Mouse (Mus musculus): Measurements from ENCODE around the gene Rhbdf1. TPM values are rescaled to one million over a fixed set of nuclear protein-coding genes. Genes with fewer than 3 reads are reported as not detected.

Gene Rhbdf1
- polyA plus RNA-seq, 1 experiment from 2014 or later: 6.2 TPM

DNA sequence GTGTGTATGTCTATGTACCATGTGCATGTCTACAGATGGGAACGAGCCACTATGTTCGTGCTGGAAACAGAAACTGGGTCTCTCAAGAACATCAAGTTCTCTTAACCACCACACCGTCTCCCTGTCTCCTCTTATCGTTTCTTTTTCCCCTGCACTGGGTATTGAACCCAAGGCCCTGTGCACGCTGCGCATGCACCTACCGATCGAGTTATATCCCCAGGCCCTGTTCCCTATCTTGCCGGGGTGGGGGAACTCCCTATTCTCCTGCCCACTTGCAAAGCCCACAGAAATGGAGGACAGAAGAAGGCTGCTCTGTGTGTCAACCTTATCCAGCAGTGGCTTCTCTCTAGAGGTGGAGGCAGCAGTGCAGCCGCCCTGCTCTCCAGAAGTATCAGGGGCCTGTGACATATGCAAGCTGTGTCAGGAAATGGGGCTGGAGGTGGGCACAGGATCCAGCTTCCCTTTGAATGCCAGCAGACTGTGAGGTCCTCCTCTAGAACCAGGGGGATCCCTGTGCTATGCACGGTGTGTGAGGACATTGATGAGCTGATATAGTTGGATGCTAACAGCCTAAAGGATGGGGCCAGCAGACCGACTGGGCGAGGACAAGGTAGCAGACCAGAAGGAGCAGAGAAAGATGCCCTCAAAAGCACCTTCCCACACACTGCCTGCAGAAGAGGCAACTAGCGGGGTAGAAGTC lies 23.7 kb downstream of the Rhbdf1 start:
- 0 out of 2 replicates have a peak, but pooled peaks cover 4% of the 10 kb centered on the region for H3K27me3 ChIP-seq
- H3K9me3 ChIP-seq (replicated peaks): no peaks in the 10 kb centered on the region
- ATAC-seq (ENCODE audit: low read depth): no peak
- H3K4me1 ChIP-seq (replicated peaks): peaks cover 38% of the 10 kb centered on the region
- H3K36me3 ChIP-seq: no peaks in the 10 kb centered on the region
- H3K4me2 ChIP-seq: no peak overlapping the region
- H3K27ac ChIP-seq: no peak overlapping the region
- no peak overlapping the region for H3K4me3 ChIP-seq (replicated peaks)
- no peak overlapping the region for H3K9ac ChIP-seq
- WGBS (ENCODE audit: insufficient replicate concordance): 51% methylated on average over 14 of the region's 14 CpGs
- no peak for DNase-seq

DNA sequence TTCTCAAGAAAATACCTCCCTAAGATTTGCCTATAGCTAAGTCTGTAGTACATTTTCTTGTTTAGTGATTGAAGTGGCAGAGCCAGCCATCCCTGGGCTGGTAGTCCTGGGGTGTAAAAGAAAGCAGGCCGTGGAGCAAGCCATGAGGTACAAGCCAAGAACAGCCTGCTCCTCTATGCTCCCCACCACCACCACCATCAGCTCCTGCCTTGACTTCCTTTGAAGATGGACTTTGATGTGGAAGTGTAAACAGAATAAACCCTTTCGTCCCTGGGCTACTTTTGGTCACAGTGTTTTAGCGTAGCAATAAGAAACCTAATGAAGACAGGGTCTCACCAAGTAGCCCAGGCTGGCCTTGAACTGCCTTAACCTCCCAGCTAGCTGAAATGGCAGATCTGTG lies 24.3 kb downstream of the Rhbdf1 start:
- H3K4me3 ChIP-seq (replicated peaks): no peak overlapping the region
- no peak for ATAC-seq (ENCODE audit: low read depth)
- DNase-seq: no peak
- 0 out of 2 replicates have a peak, but pooled peaks cover 1% of the 10 kb centered on the region for H3K27me3 ChIP-seq
- H3K4me1 ChIP-seq (replicated peaks): peaks cover 38% of the 10 kb centered on the region
- no peaks in the 10 kb centered on the region for H3K9me3 ChIP-seq (replicated peaks)
- no peak overlapping the region for H3K9ac ChIP-seq
- H3K4me2 ChIP-seq: no peak overlapping the region
- 54% methylated on average over 3 of the region's 3 CpGs for WGBS (ENCODE audit: insufficient replicate concordance)
- H3K27ac ChIP-seq: no peak overlapping the region
- no peaks in the 10 kb centered on the region for H3K36me3 ChIP-seq

DNA sequence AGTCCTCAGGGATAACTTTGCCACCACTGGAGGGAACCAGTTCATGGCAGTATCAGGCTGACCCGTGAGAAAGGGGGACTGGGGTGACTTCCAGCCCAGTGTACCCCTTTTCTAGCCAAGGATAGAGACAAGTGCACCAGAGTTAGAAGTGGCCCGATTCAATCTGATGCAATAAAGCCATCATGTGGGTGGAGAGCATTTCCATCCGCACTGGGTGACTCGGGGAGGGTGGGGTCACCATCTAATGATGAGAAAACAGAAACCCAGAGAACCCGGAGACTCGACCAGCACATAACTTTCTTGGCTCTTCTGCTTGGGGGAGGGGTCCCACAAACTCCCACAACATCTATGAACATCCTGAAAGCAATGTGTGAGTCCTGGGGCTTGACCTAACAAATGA lies 25.4 kb downstream of the Rhbdf1 start:
- Histone ChIP-seq H3K4me3 (replicated peaks) (no peak overlapping the region), H3K27me3 (no peaks in the 10 kb centered on the region), H3K36me3 (no peaks in the 10 kb centered on the region), H3K9me3 (replicated peaks) (no peaks in the 10 kb centered on the region), H3K4me1 (replicated peaks) (peaks cover 38% of the 10 kb centered on the region), H3K4me2 (no peak overlapping the region), H3K27ac (no peak overlapping the region), H3K9ac (no peak overlapping the region)
- DNase-seq (no peak), ATAC-seq (ENCODE audit: low read depth) (no peak)
- WGBS (ENCODE audit: insufficient replicate concordance): 36% methylated on average over 6 of the region's 6 CpGs

DNA sequence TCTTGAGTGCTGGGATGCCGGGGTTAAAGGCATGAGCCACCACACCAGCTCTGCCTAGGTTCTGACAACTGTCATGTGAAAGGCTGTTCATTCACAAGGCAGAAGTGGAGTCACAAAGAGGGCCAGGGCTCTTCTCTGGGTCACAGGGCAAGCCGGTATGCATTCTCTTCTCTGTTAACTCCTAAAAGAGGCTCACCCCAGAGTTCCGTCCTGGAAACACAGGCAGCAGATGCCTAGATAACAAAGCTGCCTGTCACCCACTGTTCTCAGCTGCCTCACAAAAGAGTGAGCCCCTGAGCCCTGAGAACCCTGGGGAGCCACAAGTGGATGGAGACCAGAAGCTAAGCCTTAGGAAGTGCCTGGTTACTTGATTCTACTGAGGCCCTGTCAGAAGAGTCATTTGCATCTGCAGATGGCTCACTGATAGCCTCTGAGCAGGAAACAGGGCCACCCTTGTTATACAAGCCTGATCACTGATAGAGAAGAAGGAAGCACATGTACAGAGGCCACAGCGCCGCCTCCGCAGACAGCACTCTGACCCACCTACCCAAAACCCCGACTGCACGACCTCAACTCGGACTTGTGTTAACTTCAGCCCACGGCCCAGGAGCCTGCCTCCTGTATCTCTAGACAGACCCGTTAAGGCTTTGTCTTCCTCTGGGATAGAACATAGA lies 26.1 kb downstream of the Rhbdf1 start:
- H3K36me3 ChIP-seq: no peaks in the 10 kb centered on the region
- no peak overlapping the region for H3K27ac ChIP-seq
- DNase-seq: no peak
- no peak overlapping the region for H3K4me3 ChIP-seq (replicated peaks)
- H3K9ac ChIP-seq: peak overlapping the region; percentile 33; the same call in 1 of the 2 replicates
- H3K4me1 ChIP-seq (replicated peaks): peaks cover 38% of the 10 kb centered on the region
- H3K9me3 ChIP-seq (replicated peaks): no peaks in the 10 kb centered on the region
- 11% methylated on average over 11 of the region's 11 CpGs for WGBS (ENCODE audit: insufficient replicate concordance)
- H3K4me2 ChIP-seq: no peak overlapping the region
- ATAC-seq (ENCODE audit: low read depth): peak; percentile 30; the same call in 1 of the 2 replicates
- no peaks in the 10 kb centered on the region for H3K27me3 ChIP-seq

DNA sequence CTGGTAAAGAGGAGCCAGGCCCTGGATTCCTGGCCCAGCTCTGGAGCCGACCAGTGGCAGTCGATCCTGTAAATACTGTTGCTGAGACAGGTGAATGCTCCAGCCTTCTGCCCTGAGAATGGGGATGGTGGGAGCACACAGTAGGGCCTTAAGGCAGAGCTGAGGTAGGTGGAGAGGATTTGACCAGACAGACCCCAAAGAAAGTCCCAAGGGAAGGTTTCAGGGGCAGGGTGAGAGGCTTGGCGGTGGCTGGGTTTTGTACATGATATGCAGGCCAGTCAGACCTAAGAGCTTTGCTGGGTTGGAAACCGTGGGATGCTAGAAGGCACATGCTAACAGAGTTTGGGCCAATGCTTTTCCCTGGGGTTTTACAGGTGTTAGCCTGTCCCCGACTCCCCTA lies 27.5 kb downstream of the Rhbdf1 start:
- Histone ChIP-seq H3K4me3 (replicated peaks) (no peak overlapping the region), H3K9me3 (replicated peaks) (no peaks in the 10 kb centered on the region), H3K4me1 (replicated peaks) (peaks cover 28% of the 10 kb centered on the region), H3K27me3 (no peaks in the 10 kb centered on the region), H3K9ac (no peak overlapping the region), H3K4me2 (no peak overlapping the region), H3K27ac (no peak overlapping the region), H3K36me3 (no peaks in the 10 kb centered on the region)
- DNase-seq (no peak), ATAC-seq (ENCODE audit: low read depth) (no peak)
- WGBS (ENCODE audit: insufficient replicate concordance): 83% methylated on average over 5 of the region's 5 CpGs

DNA sequence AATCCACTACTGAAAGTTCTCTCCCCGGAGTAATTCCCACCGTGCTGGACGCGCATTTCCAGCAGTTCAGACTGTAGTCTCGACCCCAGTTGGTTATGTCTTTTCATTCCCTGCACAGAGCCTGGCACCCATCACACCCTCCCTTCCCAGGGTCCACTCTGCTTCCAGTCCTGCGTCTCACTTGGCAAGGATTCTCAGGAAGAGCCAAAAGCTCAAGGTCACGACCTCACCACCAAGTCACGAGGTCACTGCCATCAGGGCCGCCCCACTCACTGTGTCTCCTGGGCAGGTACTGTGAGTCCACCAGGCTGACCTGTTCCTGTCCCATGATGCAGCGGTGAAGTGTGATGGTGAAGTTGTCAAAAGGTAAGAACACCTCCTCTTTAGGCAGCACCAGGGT lies 28.0 kb downstream of the Rhbdf1 start:
- WGBS (ENCODE audit: insufficient replicate concordance): 68% methylated on average over 10 of the region's 10 CpGs
- Histone ChIP-seq H3K36me3 (no peaks in the 10 kb centered on the region), H3K4me1 (replicated peaks) (peaks cover 22% of the 10 kb centered on the region), H3K4me2 (no peak overlapping the region), H3K9me3 (replicated peaks) (no peaks in the 10 kb centered on the region), H3K27ac (no peak overlapping the region), H3K27me3 (no peaks in the 10 kb centered on the region), H3K9ac (no peak overlapping the region), H3K4me3 (replicated peaks) (no peak overlapping the region)
- DNase-seq: no peak
- ATAC-seq (ENCODE audit: low read depth): no peak

DNA sequence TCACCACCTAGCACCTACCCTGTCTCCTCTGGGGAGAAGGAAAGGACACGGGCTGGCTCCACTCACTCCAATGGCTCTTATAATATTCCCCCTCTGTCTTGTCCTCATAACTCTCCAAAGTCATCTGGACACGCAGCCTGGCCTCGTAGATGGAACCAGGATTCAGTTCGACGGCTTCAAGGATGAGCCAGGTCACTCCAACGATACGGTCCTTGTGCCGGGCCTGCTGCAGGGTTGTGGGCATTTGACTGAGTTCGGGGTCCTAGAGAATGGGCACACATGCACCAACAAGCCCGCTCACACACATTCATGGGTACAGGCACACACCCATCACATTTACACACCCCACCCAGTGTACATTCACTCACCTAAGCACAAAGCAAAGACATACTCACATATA lies 28.9 kb downstream of the Rhbdf1 start:
- no peak overlapping the region for H3K27ac ChIP-seq
- no peaks in the 10 kb centered on the region for H3K27me3 ChIP-seq
- no peak overlapping the region for H3K4me3 ChIP-seq (replicated peaks)
- WGBS (ENCODE audit: insufficient replicate concordance): 83% methylated on average over 10 of the region's 10 CpGs
- H3K4me2 ChIP-seq: no peak overlapping the region
- H3K9ac ChIP-seq: no peak overlapping the region
- peaks cover 18% of the 10 kb centered on the region for H3K4me1 ChIP-seq (replicated peaks)
- H3K9me3 ChIP-seq (replicated peaks): no peaks in the 10 kb centered on the region
- ATAC-seq (ENCODE audit: low read depth): no peak
- DNase-seq: no peak
- no peaks in the 10 kb centered on the region for H3K36me3 ChIP-seq

DNA sequence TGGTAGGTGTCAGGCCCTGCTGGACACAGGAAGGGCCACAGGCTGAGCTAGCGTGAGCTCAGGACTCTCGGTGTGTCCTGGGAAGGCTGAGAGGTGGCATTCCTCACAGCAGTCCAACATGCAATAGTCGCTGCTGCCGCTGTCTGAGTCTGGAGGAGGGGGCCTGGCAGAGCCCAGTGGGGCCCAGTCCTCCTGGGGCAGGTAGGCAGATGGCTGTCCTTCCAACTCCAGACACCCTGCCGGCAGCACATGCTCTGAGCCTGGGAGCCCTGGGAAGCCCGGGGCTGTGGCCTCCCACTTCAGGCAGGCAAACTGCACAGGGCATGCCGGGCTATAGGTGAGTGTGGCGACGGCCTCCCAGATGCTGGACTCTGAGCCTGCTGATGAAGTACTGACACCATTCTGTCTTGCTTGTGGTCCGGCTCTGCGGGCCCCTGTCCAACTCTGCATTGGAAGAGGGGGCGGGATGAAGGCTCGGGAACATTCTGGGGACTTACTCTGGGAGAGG lies 31.4 kb downstream of the Rhbdf1 start:
- WGBS (ENCODE audit: insufficient replicate concordance): 77% methylated on average over 13 of the region's 13 CpGs
- no peak for ATAC-seq (ENCODE audit: low read depth)
- Histone ChIP-seq H3K4me2 (no peak overlapping the region), H3K27ac (no peak overlapping the region), H3K36me3 (no peaks in the 10 kb centered on the region), H3K9me3 (replicated peaks) (no peaks in the 10 kb centered on the region), H3K27me3 (no peaks in the 10 kb centered on the region), H3K4me3 (replicated peaks) (no peak overlapping the region), H3K4me1 (replicated peaks) (peaks cover 3% of the 10 kb centered on the region), H3K9ac (no peak overlapping the region)
- DNase-seq: no peak

DNA sequence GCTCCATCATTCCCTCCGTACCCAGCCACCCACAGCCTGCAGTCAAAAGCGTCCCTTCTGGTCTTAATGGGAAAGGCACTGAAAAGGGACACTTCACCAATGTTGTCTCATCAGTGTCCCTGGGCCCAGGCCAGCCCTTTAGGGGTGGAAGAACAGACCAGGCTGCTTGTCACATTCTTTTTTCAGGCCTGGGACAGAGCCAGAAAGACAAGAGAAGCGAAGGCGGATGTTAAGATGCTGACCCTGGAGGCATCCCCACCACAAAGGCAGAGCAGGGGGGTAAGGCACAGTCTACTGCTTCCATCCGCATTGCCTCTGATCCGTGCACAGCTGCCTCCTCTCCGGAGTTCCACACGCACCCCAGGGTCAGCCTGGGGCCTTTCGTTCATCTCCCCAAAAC lies 32.0 kb downstream of the Rhbdf1 start:
- Histone ChIP-seq H3K27ac (no peak overlapping the region), H3K9me3 (replicated peaks) (no peaks in the 10 kb centered on the region), H3K4me2 (no peak overlapping the region), H3K36me3 (no peaks in the 10 kb centered on the region), H3K4me1 (replicated peaks) (no peaks in the 10 kb centered on the region), H3K9ac (no peak overlapping the region), H3K27me3 (no peaks in the 10 kb centered on the region), H3K4me3 (replicated peaks) (no peak overlapping the region)
- no peak for ATAC-seq (ENCODE audit: low read depth)
- DNase-seq: no peak
- WGBS (ENCODE audit: insufficient replicate concordance): 76% methylated on average over 9 of the region's 9 CpGs

DNA sequence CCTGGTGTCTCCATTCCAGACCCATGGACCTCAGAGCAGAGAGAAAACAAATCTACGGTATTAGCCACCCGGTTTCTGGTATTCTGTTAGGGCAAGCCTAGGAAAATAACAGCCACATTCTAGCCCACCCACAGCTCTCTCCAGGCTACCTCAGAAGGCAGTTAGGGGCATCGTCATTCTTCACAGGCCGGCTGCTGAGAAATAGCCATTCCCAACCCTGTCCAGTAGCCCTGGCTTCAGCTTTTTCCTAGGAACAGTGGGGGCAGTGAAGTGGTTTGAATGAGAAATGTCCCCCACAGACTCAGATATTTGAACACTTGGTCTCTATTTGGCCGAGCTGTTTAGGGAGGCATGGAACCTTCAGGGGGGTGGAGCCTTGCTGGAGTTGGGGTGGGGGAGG lies 32.7 kb downstream of the Rhbdf1 start:
- 78% methylated on average over 5 of the region's 5 CpGs for WGBS (ENCODE audit: insufficient replicate concordance)
- Histone ChIP-seq H3K36me3 (no peaks in the 10 kb centered on the region), H3K27ac (no peak overlapping the region), H3K4me1 (replicated peaks) (no peaks in the 10 kb centered on the region), H3K9me3 (replicated peaks) (no peaks in the 10 kb centered on the region), H3K4me2 (no peak overlapping the region), H3K4me3 (replicated peaks) (no peak overlapping the region), H3K9ac (no peak overlapping the region), H3K27me3 (no peaks in the 10 kb centered on the region)
- DNase-seq (no peak), ATAC-seq (ENCODE audit: low read depth) (no peak)

DNA sequence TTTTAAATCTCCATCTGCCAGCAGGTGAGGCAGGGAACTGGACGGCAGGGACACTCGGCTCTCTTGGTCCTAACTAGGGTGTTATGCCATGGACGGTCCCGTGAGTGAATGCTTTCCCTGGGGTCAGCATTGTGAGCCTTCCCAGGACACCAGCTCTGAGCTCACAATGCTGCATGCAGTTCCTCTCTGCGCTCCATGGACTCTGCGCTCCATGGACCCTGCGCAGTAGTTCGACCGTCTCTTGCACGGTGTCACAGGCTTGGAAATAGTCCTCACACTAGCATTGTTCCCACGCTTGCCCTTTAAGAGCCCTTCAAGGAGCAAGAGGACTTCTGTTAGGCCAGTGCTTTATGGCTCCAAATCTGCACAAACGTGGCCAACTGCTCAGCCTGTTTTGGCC lies 33.2 kb downstream of the Rhbdf1 start:
- Histone ChIP-seq H3K9me3 (replicated peaks) (no peaks in the 10 kb centered on the region), H3K4me3 (replicated peaks) (no peak overlapping the region), H3K4me1 (replicated peaks) (no peaks in the 10 kb centered on the region), H3K36me3 (no peaks in the 10 kb centered on the region), H3K27ac (no peak overlapping the region), H3K9ac (no peak overlapping the region), H3K27me3 (no peaks in the 10 kb centered on the region), H3K4me2 (no peak overlapping the region)
- DNase-seq (no peak), ATAC-seq (ENCODE audit: low read depth) (no peak)
- 78% methylated on average over 12 of the region's 12 CpGs for WGBS (ENCODE audit: insufficient replicate concordance)

DNA sequence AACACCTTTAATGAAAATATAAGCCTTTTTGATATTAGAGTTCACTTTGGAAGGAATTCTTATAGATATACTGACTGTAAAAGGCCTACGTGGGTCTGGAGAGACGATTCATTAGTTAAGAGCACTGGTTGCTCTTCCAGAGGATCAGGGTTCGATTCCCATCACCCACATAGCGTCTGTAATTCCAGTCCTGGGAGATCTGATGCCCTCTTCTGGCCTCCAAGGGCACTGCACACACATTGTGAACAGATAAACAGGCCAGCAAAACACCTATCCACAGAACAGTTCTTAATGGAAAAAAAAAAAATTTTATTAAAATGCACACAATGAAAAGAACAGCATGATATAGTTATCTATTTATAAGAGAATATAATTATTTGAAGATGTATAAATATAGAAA lies 34.8 kb downstream of the Rhbdf1 start:
- no peak overlapping the region for H3K4me3 ChIP-seq (replicated peaks)
- WGBS (ENCODE audit: insufficient replicate concordance): 74% methylated on average over 4 of the region's 4 CpGs
- DNase-seq (no peak), ATAC-seq (ENCODE audit: low read depth) (no peak)
- H3K36me3 ChIP-seq: no peaks in the 10 kb centered on the region
- H3K4me2 ChIP-seq: no peak overlapping the region
- no peaks in the 10 kb centered on the region for H3K4me1 ChIP-seq (replicated peaks)
- H3K9me3 ChIP-seq (replicated peaks): no peaks in the 10 kb centered on the region
- H3K27me3 ChIP-seq: no peaks in the 10 kb centered on the region
- H3K27ac ChIP-seq: no peak overlapping the region
- H3K9ac ChIP-seq: no peak overlapping the region

All from liver, embryonic 13.5 days (tissue).